In the genomic region with DNA sequence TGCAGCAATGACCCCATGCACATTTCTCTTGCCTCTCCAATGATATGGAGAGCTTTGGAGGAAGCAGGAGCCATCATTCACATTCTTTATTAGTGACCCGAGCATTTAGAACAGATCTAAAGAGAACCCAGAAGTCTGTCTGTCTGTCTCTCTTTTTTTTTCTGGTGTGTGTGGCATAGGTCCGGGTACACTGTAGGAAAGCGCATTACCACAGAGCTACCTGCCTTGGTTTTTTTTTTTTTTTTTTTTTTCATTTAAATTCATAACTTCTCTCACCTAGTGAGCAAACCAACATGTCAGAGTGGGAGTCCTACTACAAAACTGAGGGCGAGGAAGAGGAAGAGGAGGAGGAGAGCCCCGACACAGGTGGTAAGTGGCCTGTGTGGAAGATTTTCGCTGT, we compare ENCODE assay signal across 8 mouse cellular contexts. TPM values are rescaled to one million over a fixed set of nuclear protein-coding genes. Genes with fewer than 3 reads are reported as not detected.
A peak's percentile ranks its signal among the peaks of the same experiment; 100 is the strongest.
DNase-seq lines count a peak whose midpoint lies in the region; ATAC-seq and TF ChIP-seq lines count a peak whose summit lies in the region.
"Had no signal": no experiment of that assay in that cellular context is flagged by ENCODE, and none has a peak within 500 bp of the region (broad histone marks: within the 10 kb centered on the region; RNA-seq: fewer than 3 reads in every experiment).

No protein-coding gene starts in this region.

- peak overlapping the region; percentile 100 for H3K4me3 ChIP-seq in megakaryocyte, embryonic 14.5 days (replicated peaks)
- H3K4me3 ChIP-seq in forebrain, embryonic 11.5 days (ENCODE audit: low read depth, low read length), result peak overlapping the region; percentile 73
- H3K4me3 ChIP-seq in limb, embryonic 14.5 days (replicated peaks; ENCODE audit: low read length), result peak overlapping the region; percentile 94
- peak overlapping the region; percentile 95 for H3K4me3 ChIP-seq in stomach, embryonic 15.5 days (replicated peaks)

- peak overlapping the region; percentile 83 for H3K4me2 ChIP-seq in forebrain, embryonic 11.5 days (ENCODE audit: low read depth, low read length, severe bottlenecking)
- peak overlapping the region; percentile 80 for H3K4me2 ChIP-seq in limb, embryonic 14.5 days (replicated peaks; ENCODE audit: low read depth, low read length, severe bottlenecking)
- peak overlapping the region; percentile 79 for H3K4me2 ChIP-seq in stomach, embryonic 15.5 days

- H3K4me1 ChIP-seq in megakaryocyte, embryonic 14.5 days, result peaks cover 67% of the 10 kb centered on the region
- peaks cover 3% of the 10 kb centered on the region for H3K4me1 ChIP-seq in forebrain, embryonic 11.5 days (replicated peaks; ENCODE audit: control insufficient read depth, insufficient read depth, low read length)
- H3K4me1 ChIP-seq in limb, embryonic 14.5 days (ENCODE audit: control insufficient read depth, insufficient read depth, low read length), result peaks cover 10% of the 10 kb centered on the region; the same call in 1 of the 2 replicates
- H3K4me1 ChIP-seq in stomach, embryonic 15.5 days, result no peaks in the 10 kb centered on the region

- no peaks in the 10 kb centered on the region for H3K9me3 ChIP-seq in megakaryocyte, embryonic 14.5 days
- H3K9me3 ChIP-seq in forebrain, embryonic 11.5 days (ENCODE audit: control insufficient read depth, low read length), result no peaks in the 10 kb centered on the region
- H3K9me3 ChIP-seq in limb, embryonic 14.5 days (ENCODE audit: control insufficient read depth, low read length), result no peaks in the 10 kb centered on the region
- H3K9me3 ChIP-seq in stomach, embryonic 15.5 days, result no peaks in the 10 kb centered on the region

- H3K9ac ChIP-seq in forebrain, embryonic 11.5 days (ENCODE audit: low read length), result peak overlapping the region; percentile 78
- H3K9ac ChIP-seq in limb, embryonic 14.5 days (ENCODE audit: low read depth, low read length, severe bottlenecking), result peak overlapping the region; percentile 49
- peak overlapping the region; percentile 65 for H3K9ac ChIP-seq in stomach, embryonic 15.5 days

- no peak for TF ChIP-seq POLR2A in limb, embryonic 14.5 days (IDR thresholded peaks at IDR 0.05; ENCODE audit: borderline replicate concordance, extremely low read depth, insufficient read depth, insufficient read length)

- no peak for ATAC-seq in megakaryocyte, adult 5-6 weeks (ENCODE audit: poor library complexity, severe bottlenecking)
- ATAC-seq in forebrain, embryonic 11.5 days (replicated peaks; ENCODE audit: low FRiP score), result no peak
- ATAC-seq in limb, embryonic 14.5 days (ENCODE audit: low FRiP score, low read depth), result no peak
- ATAC-seq in stomach, embryonic 15.5 days (ENCODE audit: insufficient read depth, low FRiP score, low read depth), result no peak
- no peak for ATAC-seq in CD4-positive, CD25-positive, alpha-beta regulatory T cell, adult 4 months
- ATAC-seq in cerebellum, adult (ENCODE audit: insufficient number of reproducible peaks, low FRiP score, low TSS enrichment), result no peak

- no peaks in the 10 kb centered on the region for H3K27me3 ChIP-seq in megakaryocyte, embryonic 14.5 days (replicated peaks)
- no peaks in the 10 kb centered on the region for H3K27me3 ChIP-seq in forebrain, embryonic 11.5 days (ENCODE audit: control insufficient read depth, insufficient read depth, low read length)
- no peaks in the 10 kb centered on the region for H3K27me3 ChIP-seq in limb, embryonic 14.5 days (ENCODE audit: control insufficient read depth, insufficient read depth, low read length)
- no peaks in the 10 kb centered on the region for H3K27me3 ChIP-seq in stomach, embryonic 15.5 days (replicated peaks)

- no peak for DNase-seq in forebrain, embryonic 11.5 days (ENCODE audit: low spot score)
- no peak for DNase-seq in limb, embryonic 14.5 days (ENCODE audit: low spot score)

- H3K27ac ChIP-seq in forebrain, embryonic 11.5 days (ENCODE audit: low read depth, low read length), result no peak overlapping the region
- H3K27ac ChIP-seq in limb, embryonic 14.5 days (replicated peaks; ENCODE audit: low read depth, low read length), result no peak overlapping the region
- H3K27ac ChIP-seq in stomach, embryonic 15.5 days, result peak overlapping the region; percentile 81

- H3K36me3 ChIP-seq in megakaryocyte, embryonic 14.5 days (replicated peaks; ENCODE audit: low read length), result peaks cover 32% of the 10 kb centered on the region
- no peaks in the 10 kb centered on the region; the same call in 1 of the 2 replicates for H3K36me3 ChIP-seq in forebrain, embryonic 11.5 days (ENCODE audit: control insufficient read depth, insufficient read depth, low read length)
- peaks cover 27% of the 10 kb centered on the region for H3K36me3 ChIP-seq in limb, embryonic 14.5 days (ENCODE audit: control insufficient read depth, insufficient read depth, low read length)
- H3K36me3 ChIP-seq in stomach, embryonic 15.5 days, result 0 out of 2 replicates have a peak, but pooled peaks cover 6% of the 10 kb centered on the region

- 26% methylated on average over 6 of the region's 6 CpGs for WGBS in forebrain, embryonic 11.5 days
- 16% methylated on average over 6 of the region's 6 CpGs for WGBS in limb, embryonic 14.5 days
- WGBS in stomach, embryonic 15.5 days, result 23% methylated on average over 6 of the region's 6 CpGs

RNA-seq across cellular contexts. Expression of a gene that starts 16.8 kb away (rescaled TPM):
- polyA plus RNA-seq in megakaryocyte, embryonic 14.5 days (2012; ENCODE audit: insufficient read depth, low replicate concordance), result 53.6 and 99.4 TPM in 2 replicates
- 19.1 and 26.3 TPM in 2 replicates for total RNA-seq in megakaryocyte, adult 5-6 weeks (2015)
- 2.6 and 3.9 TPM in 2 replicates for total RNA-seq in megakaryocyte, adult 5-6 weeks (2017)
- polyA plus RNA-seq in forebrain, embryonic 11.5 days (2014; fragmentation: Nextera tagmentation; extraction: Ambion mirVana), result 40.3 and 45.1 TPM in 2 replicates
- polyA plus RNA-seq in limb, embryonic 14.5 days (2012; rRNA removed), result 30.5 and 34.8 TPM in 2 replicates
- 26.3 and 29.8 TPM in 2 replicates for polyA plus RNA-seq in limb, embryonic 14.5 days (2014; fragmentation: Nextera tagmentation; extraction: Ambion mirVana)
- 23.0 and 23.4 TPM in 2 replicates for polyA plus RNA-seq in stomach, embryonic 15.5 days (2015; fragmentation: Nextera tagmentation; extraction: Ambion mirVana)
- 10 to 100 TPM in 1 of 2 experiments, 1 to 10 TPM in 1; 7.8 to 10.2 TPM for polyA plus RNA-seq in CD4-positive, CD25-positive, alpha-beta regulatory T cell, adult 4 months (2017; shearing (Covaris generic))

RNA-seq across cellular contexts. Expression of a gene that starts 29.2 kb away (rescaled TPM):
- 7.9 and 8.1 TPM in 2 replicates for polyA plus RNA-seq in megakaryocyte, embryonic 14.5 days (2012; ENCODE audit: insufficient read depth, low replicate concordance)
- total RNA-seq in megakaryocyte, adult 5-6 weeks (2015), result 28.8 and 36.2 TPM in 2 replicates
- total RNA-seq in megakaryocyte, adult 5-6 weeks (2017), result 82.5 and 83.2 TPM in 2 replicates
- polyA plus RNA-seq in forebrain, embryonic 11.5 days (2014; fragmentation: Nextera tagmentation; extraction: Ambion mirVana), result 72.9 and 80.6 TPM in 2 replicates
- 29.3 and 37.2 TPM in 2 replicates for polyA plus RNA-seq in limb, embryonic 14.5 days (2012; rRNA removed)
- 71.8 and 74.0 TPM in 2 replicates for polyA plus RNA-seq in limb, embryonic 14.5 days (2014; fragmentation: Nextera tagmentation; extraction: Ambion mirVana)
- polyA plus RNA-seq in stomach, embryonic 15.5 days (2015; fragmentation: Nextera tagmentation; extraction: Ambion mirVana), result 76.6 and 83.2 TPM in 2 replicates
- polyA plus RNA-seq in CD4-positive, CD25-positive, alpha-beta regulatory T cell, adult 4 months (2017; shearing (Covaris generic)), result 10 to 100 TPM; 56.5 to 73.1 TPM

RNA-seq across cellular contexts. Expression of a gene that starts 30.6 kb away (rescaled TPM):
- polyA plus RNA-seq in megakaryocyte, embryonic 14.5 days (2012; ENCODE audit: insufficient read depth, low replicate concordance), result 96.3 and 124 TPM in 2 replicates
- 104 and 106 TPM in 2 replicates for total RNA-seq in megakaryocyte, adult 5-6 weeks (2015)
- total RNA-seq in megakaryocyte, adult 5-6 weeks (2017), result 79.1 and 80.3 TPM in 2 replicates
- polyA plus RNA-seq in forebrain, embryonic 11.5 days (2014; fragmentation: Nextera tagmentation; extraction: Ambion mirVana), result 289 and 308 TPM in 2 replicates
- polyA plus RNA-seq in limb, embryonic 14.5 days (2012; rRNA removed), result 155 and 182 TPM in 2 replicates
- polyA plus RNA-seq in limb, embryonic 14.5 days (2014; fragmentation: Nextera tagmentation; extraction: Ambion mirVana), result 268 and 280 TPM in 2 replicates
- 259 and 287 TPM in 2 replicates for polyA plus RNA-seq in stomach, embryonic 15.5 days (2015; fragmentation: Nextera tagmentation; extraction: Ambion mirVana)
- polyA plus RNA-seq in CD4-positive, CD25-positive, alpha-beta regulatory T cell, adult 4 months (2017; shearing (Covaris generic)), result 100 to 1,000 TPM; 175 to 178 TPM

RNA-seq across cellular contexts. Expression of a gene that starts 36.5 kb away (rescaled TPM):
- not detected in 2 replicates for polyA plus RNA-seq in megakaryocyte, embryonic 14.5 days (2012; ENCODE audit: insufficient read depth, low replicate concordance)
- not detected in 2 replicates for total RNA-seq in megakaryocyte, adult 5-6 weeks (2015)
- not detected in 2 replicates for total RNA-seq in megakaryocyte, adult 5-6 weeks (2017)
- not detected in 2 replicates for polyA plus RNA-seq in forebrain, embryonic 11.5 days (2014; fragmentation: Nextera tagmentation; extraction: Ambion mirVana)
- not detected in 2 replicates for polyA plus RNA-seq in limb, embryonic 14.5 days (2012; rRNA removed)
- not detected in 2 replicates for polyA plus RNA-seq in limb, embryonic 14.5 days (2014; fragmentation: Nextera tagmentation; extraction: Ambion mirVana)
- not detected in 2 replicates for polyA plus RNA-seq in stomach, embryonic 15.5 days (2015; fragmentation: Nextera tagmentation; extraction: Ambion mirVana)
- not detected for polyA plus RNA-seq in CD4-positive, CD25-positive, alpha-beta regulatory T cell, adult 4 months (2017; shearing (Covaris generic))
- total RNA-seq: left cerebral cortex, postnatal 25 days had no signal

RNA-seq across cellular contexts. Expression of a gene that starts 42.1 kb away (rescaled TPM):
- not detected in 2 replicates for polyA plus RNA-seq in megakaryocyte, embryonic 14.5 days (2012; ENCODE audit: insufficient read depth, low replicate concordance)
- total RNA-seq in megakaryocyte, adult 5-6 weeks (2015), result not detected in 2 replicates
- not detected in 2 replicates for total RNA-seq in megakaryocyte, adult 5-6 weeks (2017)
- not detected in 2 replicates for polyA plus RNA-seq in forebrain, embryonic 11.5 days (2014; fragmentation: Nextera tagmentation; extraction: Ambion mirVana)
- 0.01 TPM in 1 of 2 replicates, not detected in the other for polyA plus RNA-seq in limb, embryonic 14.5 days (2012; rRNA removed)
- polyA plus RNA-seq in limb, embryonic 14.5 days (2014; fragmentation: Nextera tagmentation; extraction: Ambion mirVana), result 0.06 TPM in 1 of 2 replicates, not detected in the other
- not detected in 2 replicates for polyA plus RNA-seq in stomach, embryonic 15.5 days (2015; fragmentation: Nextera tagmentation; extraction: Ambion mirVana)
- polyA plus RNA-seq in CD4-positive, CD25-positive, alpha-beta regulatory T cell, adult 4 months (2017; shearing (Covaris generic)), result not detected
- total RNA-seq: left cerebral cortex, postnatal 25 days had no signal
